Mouse (Mus musculus) heart, embryonic 12.5 days (tissue): ENCODE results near the gene Ypel4. TPM values are rescaled to one million over a fixed set of nuclear protein-coding genes. Genes with fewer than 3 reads are reported as not detected.

ENCODE experiments used
- ATAC-seq: fragments of 200-750 bp; cut with Nextera tagmentation; 2 replicates; pipeline ENCODE4 v1.8.0; 2017; ENCODE audit warnings: moderate TSS enrichment, moderate library complexity; ENCODE audit not compliant: insufficient number of reproducible peaks, low FRiP score
- H3K27ac ChIP-seq: fragments of 300-500 bp; sonication (generic); 2 replicates; pipeline ENCODE4 v1.5.1; 2016; ENCODE audit warnings: mild to moderate bottlenecking, moderate library complexity; ENCODE audit not compliant: poor library complexity, severe bottlenecking
- H3K27me3 ChIP-seq: fragments of 300-500 bp; sonication (generic); replicated peaks from 2 replicates; pipeline ENCODE4 v1.6.1; 2016; ENCODE audit warnings: mild to moderate bottlenecking, moderate library complexity
- H3K36me3 ChIP-seq: fragments of 300-500 bp; sonication (generic); 2 replicates; pipeline ENCODE4 v1.6.1; 2016; ENCODE audit warnings: mild to moderate bottlenecking, moderate library complexity
- H3K4me1 ChIP-seq: fragments of 300-500 bp; sonication (generic); replicated peaks from 2 replicates; pipeline ENCODE4 v1.6.1; 2016; ENCODE audit warnings: mild to moderate bottlenecking
- H3K4me2 ChIP-seq: fragments of 300-500 bp; sonication (generic); 2 replicates; pipeline ENCODE4 v1.6.1; 2016; ENCODE audit warnings: mild to moderate bottlenecking, moderate library complexity
- H3K4me3 ChIP-seq: fragments of 300-500 bp; sonication (generic); 2 replicates; pipeline ENCODE4 v1.5.1; 2016; ENCODE audit warnings: mild to moderate bottlenecking
- H3K9ac ChIP-seq: fragments of 300-500 bp; sonication (generic); 2 replicates; pipeline ENCODE4 v1.6.1; 2016; ENCODE audit warnings: mild to moderate bottlenecking, moderate library complexity
- H3K9me3 ChIP-seq: fragments of 300-500 bp; sonication (generic); replicated peaks from 2 replicates; pipeline ENCODE4 v1.6.1; 2016; ENCODE audit warnings: mild to moderate bottlenecking, moderate library complexity
- WGBS: fragments of 180-500 bp; shearing (Covaris S2); methylation state at CpG from one replicate; pipeline ENCODE4 v1.1.7; 2016; 5-methylcytosine and 5-hydroxymethylcytosine counted together
- polyA plus RNA-seq: library from polyadenylated mRNA; unstranded; fragments of >200 nt; fragmentation: Nextera tagmentation; extraction: Ambion mirVana; gene quantifications from 2 replicates; pipeline ENCODE4 v1.2.1, GENCODE M21; 2016

The Ypel4 gene
- polyA plus RNA-seq, 1 experiment from 2014 or later = 11.5 TPM

DNA sequence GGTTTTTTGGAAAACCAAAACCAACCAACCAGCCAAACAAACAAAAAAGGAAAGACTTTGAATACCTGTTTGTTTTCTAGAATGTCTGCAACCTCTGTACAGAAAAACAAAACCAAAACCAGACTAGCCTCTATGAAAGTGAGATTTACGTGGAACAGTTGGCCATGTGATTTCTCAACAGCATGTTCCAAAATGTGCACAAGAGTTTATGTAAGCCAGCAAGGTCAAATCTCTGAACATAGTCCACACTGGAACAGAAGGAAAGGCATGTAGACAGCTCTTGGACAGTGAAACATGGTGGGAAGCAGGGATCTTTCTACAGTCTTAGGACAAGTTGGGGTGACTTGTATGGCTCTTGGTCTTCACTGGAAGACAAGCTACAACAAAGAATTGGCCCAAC is 28.0 kb downstream of the Ypel4 start:
- H3K27me3 ChIP-seq = no peaks in the 10 kb centered on the region
- H3K9ac ChIP-seq = no peak overlapping the region
- 0 out of 2 replicates have a peak, but pooled peaks cover 3% of the 10 kb centered on the region for H3K36me3 ChIP-seq
- 85% methylated on average over 1 of the region's 1 CpGs for WGBS
- peaks cover 4% of the 10 kb centered on the region; the same call in 1 of the 2 replicates for H3K9me3 ChIP-seq
- no peak for ATAC-seq
- H3K27ac ChIP-seq = no peak overlapping the region
- H3K4me1 ChIP-seq = no peaks in the 10 kb centered on the region
- no peak overlapping the region for H3K4me3 ChIP-seq
- no peak overlapping the region for H3K4me2 ChIP-seq

GRCm38 (mm10) chr2:84762295-84762694 is 28.4 kb downstream of the Ypel4 start:
- no peaks in the 10 kb centered on the region for H3K27me3 ChIP-seq
- WGBS = 54% methylated on average over 4 of the region's 4 CpGs
- H3K9me3 ChIP-seq = peaks cover 4% of the 10 kb centered on the region; the same call in 1 of the 2 replicates
- H3K4me2 ChIP-seq = no peak overlapping the region
- no peak for ATAC-seq
- no peak overlapping the region for H3K4me3 ChIP-seq
- no peak overlapping the region for H3K27ac ChIP-seq
- H3K4me1 ChIP-seq = no peaks in the 10 kb centered on the region
- H3K9ac ChIP-seq = no peak overlapping the region
- H3K36me3 ChIP-seq = 0 out of 2 replicates have a peak, but pooled peaks cover 3% of the 10 kb centered on the region

- no peak for ATAC-seq
- Histone ChIP-seq H3K9ac (no peak overlapping the region), H3K27me3 (no peaks in the 10 kb centered on the region), H3K4me3 (no peak overlapping the region), H3K9me3 (peaks cover 4% of the 10 kb centered on the region; the same call in 1 of the 2 replicates), H3K4me2 (no peak overlapping the region), H3K27ac (no peak overlapping the region), H3K4me1 (no peaks in the 10 kb centered on the region), H3K36me3 (0 out of 2 replicates have a peak, but pooled peaks cover 3% of the 10 kb centered on the region)
- 61% methylated on average over 1 of the region's 1 CpGs for WGBS
Observed at GRCm38 (mm10) chr2:84762818-84763217, 29.0 kb downstream of the Ypel4 start.

DNA sequence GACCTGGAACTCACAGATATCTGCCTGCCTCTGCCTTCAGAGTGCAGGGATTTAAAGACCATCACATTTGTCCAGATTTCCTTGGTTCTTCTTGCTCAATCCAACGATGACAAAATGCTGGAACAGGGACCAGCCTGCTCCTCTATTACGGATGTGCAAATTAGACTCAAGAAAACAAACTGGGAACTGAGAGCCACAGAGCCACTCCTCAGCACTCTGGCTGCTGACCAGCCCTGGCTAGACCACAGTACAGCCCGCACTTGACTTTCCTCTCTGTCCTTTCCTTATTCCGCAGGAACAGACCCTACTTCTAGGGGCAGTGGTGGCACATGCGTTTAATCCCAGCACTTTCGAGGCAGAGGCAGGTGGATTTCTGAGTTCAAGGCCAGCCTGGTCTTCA is 36.6 kb downstream of the Ypel4 start:
- Histone ChIP-seq H3K4me3 (no peak overlapping the region), H3K4me1 (peaks cover 13% of the 10 kb centered on the region), H3K36me3 (peaks cover 7% of the 10 kb centered on the region; the same call in 1 of the 2 replicates), H3K27ac (no peak overlapping the region), H3K9ac (no peak overlapping the region), H3K27me3 (peaks cover 9% of the 10 kb centered on the region), H3K9me3 (no peaks in the 10 kb centered on the region), H3K4me2 (no peak overlapping the region)
- no peak for ATAC-seq
- WGBS = 69% methylated on average over 6 of the region's 6 CpGs

DNA sequence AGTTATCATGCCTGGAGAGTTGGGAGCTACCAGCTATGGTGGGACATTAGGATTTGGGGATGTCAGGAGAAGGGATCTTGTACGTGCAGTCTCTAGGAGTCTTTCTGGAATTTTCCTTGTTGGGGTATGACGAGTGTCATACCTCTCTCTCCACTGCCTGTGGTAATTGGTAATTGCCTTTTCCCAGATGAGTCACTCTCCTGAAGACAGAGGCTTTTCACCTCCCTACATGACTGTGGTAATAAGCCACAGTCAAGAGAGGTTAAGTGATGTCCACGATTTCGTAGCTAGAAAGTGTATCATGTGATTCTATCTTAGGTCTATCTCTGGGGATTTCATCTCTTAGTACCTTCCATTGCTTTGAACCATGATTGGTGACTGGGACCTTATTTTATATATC is 38.6 kb downstream of the Ypel4 start:
- H3K27ac ChIP-seq = no peak overlapping the region
- WGBS = 81% methylated on average over 4 of the region's 4 CpGs
- H3K27me3 ChIP-seq = peaks cover 9% of the 10 kb centered on the region
- no peaks in the 10 kb centered on the region for H3K9me3 ChIP-seq
- H3K4me1 ChIP-seq = peaks cover 13% of the 10 kb centered on the region
- H3K36me3 ChIP-seq = peaks cover 6% of the 10 kb centered on the region; the same call in 1 of the 2 replicates
- no peak overlapping the region for H3K4me3 ChIP-seq
- ATAC-seq = no peak
- no peak overlapping the region for H3K9ac ChIP-seq
- no peak overlapping the region for H3K4me2 ChIP-seq

- 80% methylated on average over 5 of the region's 5 CpGs for WGBS
- Histone ChIP-seq H3K4me2 (no peak overlapping the region), H3K4me1 (peaks cover 13% of the 10 kb centered on the region), H3K4me3 (no peak overlapping the region), H3K9me3 (no peaks in the 10 kb centered on the region), H3K36me3 (peaks cover 6% of the 10 kb centered on the region; the same call in 1 of the 2 replicates), H3K27ac (no peak overlapping the region), H3K27me3 (peaks cover 9% of the 10 kb centered on the region), H3K9ac (no peak overlapping the region)
- no peak for ATAC-seq
Observed at GRCm38 (mm10) chr2:84773195-84773594, 39.3 kb downstream of the Ypel4 start.

GRCm38 (mm10) chr2:84774751-84775150 is 40.9 kb downstream of the Ypel4 start:
- Histone ChIP-seq H3K4me3 (peak overlapping the region; percentile 36), H3K9ac (peak overlapping the region; percentile 61), H3K4me2 (peak overlapping the region; percentile 65), H3K27ac (peak overlapping the region; percentile 41; the same call in 1 of the 2 replicates), H3K4me1 (peaks cover 13% of the 10 kb centered on the region), H3K9me3 (no peaks in the 10 kb centered on the region), H3K27me3 (peaks cover 9% of the 10 kb centered on the region), H3K36me3 (peaks cover 4% of the 10 kb centered on the region; the same call in 1 of the 2 replicates)
- peak; percentile 89 for ATAC-seq
- WGBS = 1% methylated on average over 14 of the region's 15 CpGs

DNA sequence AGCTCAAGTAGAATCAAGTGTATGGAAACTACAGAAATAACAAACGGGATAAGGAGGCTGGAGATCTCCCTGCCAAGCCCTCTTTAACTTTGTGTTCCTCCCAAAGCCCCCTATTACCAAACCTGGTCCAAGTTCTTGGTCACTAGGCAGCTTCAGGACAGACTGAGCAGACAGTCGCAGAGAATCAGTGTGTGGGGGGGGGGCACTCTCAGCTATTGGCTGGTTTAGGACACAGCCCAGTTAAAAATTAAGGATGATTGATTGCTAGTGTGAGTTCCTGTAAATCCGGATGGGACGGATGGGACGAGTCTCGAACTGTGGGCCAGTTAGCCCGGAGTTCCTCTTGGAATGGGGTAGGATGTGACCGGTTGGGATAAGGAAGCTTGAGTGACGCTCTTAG is 41.4 kb downstream of the Ypel4 start, which contains the start of gene Serping1:
Serping1 (minus strand) TSS at position 204 of the 400 bp plus-strand sequence.
- ATAC-seq = no peak
- Histone ChIP-seq H3K27me3 (peaks cover 5% of the 10 kb centered on the region), H3K36me3 (no peaks in the 10 kb centered on the region; the same call in 1 of the 2 replicates), H3K4me3 (peak within 1 kb of the TSS; percentile 36), H3K9ac (peak within 1 kb of the TSS; percentile 61), H3K9me3 (no peaks in the 10 kb centered on the region), H3K4me1 (peaks cover 13% of the 10 kb centered on the region), H3K4me2 (peak within 1 kb of the TSS; percentile 65), H3K27ac (peak within 1 kb of the TSS; percentile 41; the same call in 1 of the 2 replicates)
- 65% methylated on average over 9 of the region's 9 CpGs for WGBS

DNA sequence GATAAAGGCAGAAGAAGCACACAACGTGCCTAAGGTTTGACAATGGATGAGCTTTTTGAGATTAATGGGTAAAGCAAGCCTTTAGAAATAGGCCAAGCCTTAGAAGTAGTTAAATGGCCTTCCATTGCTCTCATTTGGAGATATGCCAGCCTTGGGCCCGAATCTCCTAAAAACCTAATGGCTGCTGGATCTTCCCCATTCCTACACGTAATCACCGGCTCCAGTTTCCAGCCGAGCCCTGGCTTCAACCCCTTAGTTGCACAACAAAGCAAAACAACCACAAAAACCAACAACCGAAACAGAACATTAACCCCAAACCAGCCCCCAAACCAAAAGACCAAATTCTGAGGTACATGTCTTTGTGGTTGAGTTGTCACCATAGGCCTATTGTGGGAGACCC is 41.8 kb downstream of the Ypel4 start:
- no peak overlapping the region for H3K9ac ChIP-seq

GRCm38 (mm10) chr2:84777706-84778105 is 43.8 kb downstream of the Ypel4 start:
- 51% methylated on average over 3 of the region's 3 CpGs for WGBS
- Histone ChIP-seq H3K4me2 (no peak overlapping the region), H3K9ac (no peak overlapping the region), H3K27ac (no peak overlapping the region), H3K27me3 (no peaks in the 10 kb centered on the region; the same call in 1 of the 2 replicates), H3K36me3 (no peaks in the 10 kb centered on the region), H3K4me3 (no peak overlapping the region), H3K9me3 (no peaks in the 10 kb centered on the region), H3K4me1 (peaks cover 13% of the 10 kb centered on the region)
- no peak for ATAC-seq

More for the DNA sequence above, 41.8 kb downstream of the Ypel4 start:
- no peaks in the 10 kb centered on the region; the same call in 1 of the 2 replicates for H3K36me3 ChIP-seq
- no peak overlapping the region for H3K4me2 ChIP-seq
- H3K27ac ChIP-seq = no peak overlapping the region
- no peak overlapping the region for H3K4me3 ChIP-seq
- no peak for ATAC-seq
- H3K9me3 ChIP-seq = no peaks in the 10 kb centered on the region
- WGBS = 86% methylated on average over 6 of the region's 6 CpGs
- peaks cover 5% of the 10 kb centered on the region for H3K27me3 ChIP-seq
- H3K4me1 ChIP-seq = peaks cover 13% of the 10 kb centered on the region

DNA sequence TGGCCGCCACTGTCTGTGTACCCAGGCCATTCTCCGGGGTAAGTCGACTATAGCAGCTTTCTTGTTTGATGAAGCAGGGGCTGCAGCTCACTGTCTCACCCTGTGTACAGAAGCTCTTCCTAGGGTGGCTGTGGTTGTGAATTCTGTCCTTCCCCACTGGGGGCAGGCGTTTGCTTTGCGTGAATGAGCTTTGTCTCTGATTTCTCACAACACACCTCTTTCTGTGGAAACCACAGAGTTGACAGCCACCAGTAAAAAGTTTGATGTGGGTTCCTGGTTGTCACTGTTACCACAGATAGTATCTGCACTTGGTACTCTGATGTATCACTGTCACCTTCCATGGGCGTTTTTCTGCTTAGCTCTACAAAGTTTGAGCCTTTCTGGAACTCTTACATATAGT is 45.4 kb downstream of the Ypel4 start:
- Histone ChIP-seq H3K27ac (no peak overlapping the region), H3K4me2 (no peak overlapping the region), H3K4me1 (peaks cover 18% of the 10 kb centered on the region), H3K9me3 (no peaks in the 10 kb centered on the region), H3K9ac (no peak overlapping the region), H3K27me3 (no peaks in the 10 kb centered on the region), H3K36me3 (no peaks in the 10 kb centered on the region), H3K4me3 (no peak overlapping the region)
- ATAC-seq = no peak
- WGBS = 56% methylated on average over 6 of the region's 6 CpGs

- Histone ChIP-seq H3K27ac (0 out of 2 replicates have a peak overlapping the region, but pooled peaks have one; percentile 31), H3K4me1 (peaks cover 35% of the 10 kb centered on the region), H3K4me2 (no peak overlapping the region), H3K4me3 (no peak overlapping the region), H3K9ac (no peak overlapping the region), H3K36me3 (no peaks in the 10 kb centered on the region), H3K27me3 (no peaks in the 10 kb centered on the region), H3K9me3 (no peaks in the 10 kb centered on the region)
- WGBS = 52% methylated on average over 1 of the region's 1 CpGs
- ATAC-seq = no peak
Observed at GRCm38 (mm10) chr2:84783315-84783714, 49.5 kb downstream of the Ypel4 start.
